Mouse (Mus musculus): ENCODE data around the gene Pla2g6.

Gene Pla2g6

GRCm38 (mm10) chr15:79280850-79281249, 47.3 kb downstream of the Pla2g6 start:
- in situ Hi-C loops (cut with MboI, MseI) = no loop called here

- in situ Hi-C loops (cut with MboI, MseI) = no loop called here
Observed at GRCm38 (mm10) chr15:79280209-79280608, 48.0 kb downstream of the Pla2g6 start.

- in situ Hi-C loops (cut with MboI, MseI) = loop anchor here in 1 of 2 experiments (5.0 kb wide), 1 partner anchor 45 kb away; no protein-coding TSS in a partner anchor
Observed at GRCm38 (mm10) chr15:79277728-79278127, 50.5 kb downstream of the Pla2g6 start.

- in situ Hi-C loops (cut with MboI, MseI) = no loop called here
Observed at GRCm38 (mm10) chr15:79273020-79273419, 55.2 kb downstream of the Pla2g6 start.

- in situ Hi-C loops (cut with MboI, MseI) = no loop called here
Observed at GRCm38 (mm10) chr15:79271124-79271746, 57.0 kb downstream of the Pla2g6 start.

- in situ Hi-C loops (cut with MboI, MseI) = no loop called here
Observed at GRCm38 (mm10) chr15:79270317-79271123, 57.7 kb downstream of the Pla2g6 start.

GRCm38 (mm10) chr15:79268521-79268920, 59.7 kb downstream of the Pla2g6 start:
- in situ Hi-C loops (cut with MboI, MseI) = no loop called here

- in situ Hi-C loops (cut with MboI, MseI) = no loop called here
Observed at GRCm38 (mm10) chr15:79265384-79265783, 62.8 kb downstream of the Pla2g6 start.

GRCm38 (mm10) chr15:79263726-79264125, 64.5 kb downstream of the Pla2g6 start:
- in situ Hi-C loops (cut with MboI, MseI) = no loop called here

- in situ Hi-C loops (cut with MboI, MseI) = no loop called here
Observed at GRCm38 (mm10) chr15:79262786-79263309, 65.3 kb downstream of the Pla2g6 start.

- in situ Hi-C loops (cut with MboI, MseI) = no loop called here
Observed at GRCm38 (mm10) chr15:79262375-79262774, 65.8 kb downstream of the Pla2g6 start.

- in situ Hi-C loops (cut with MboI, MseI) = no loop called here
Observed at GRCm38 (mm10) chr15:79261757-79262156, 66.4 kb downstream of the Pla2g6 start.

GRCm38 (mm10) chr15:79261095-79261725, 67.0 kb downstream of the Pla2g6 start:
- in situ Hi-C loops (cut with MboI, MseI) = no loop called here

- in situ Hi-C loops (cut with MboI, MseI) = no loop called here
Observed at GRCm38 (mm10) chr15:79258521-79258920, 69.7 kb downstream of the Pla2g6 start.

GRCm38 (mm10) chr15:79254661-79255060, 73.5 kb downstream of the Pla2g6 start, which contains the start of gene Slc16a8:
Gene Slc16a8, minus strand, starts transcription at chr15:79254761.
- in situ Hi-C loops (cut with MboI, MseI) = no loop called here

GRCm38 (mm10) chr15:79252580-79252979, 75.6 kb downstream of the Pla2g6 start:
- in situ Hi-C loops (cut with MboI, MseI) = no loop called here

GRCm38 (mm10) chr15:79251781-79252491, 76.3 kb downstream of the Pla2g6 start:
- in situ Hi-C loops (cut with MboI, MseI) = no loop called here

- in situ Hi-C loops (cut with MboI, MseI) = no loop called here
Observed at GRCm38 (mm10) chr15:79251168-79251567, 77.0 kb downstream of the Pla2g6 start.

GRCm38 (mm10) chr15:79250236-79250635, 78.0 kb downstream of the Pla2g6 start:
- in situ Hi-C loops (cut with MboI, MseI) = no loop called here

- in situ Hi-C loops (cut with MboI, MseI) = loop anchor here in 1 of 2 experiments (10.0 kb wide), 1 partner anchor 229 kb away; no protein-coding TSS in a partner anchor
Observed at GRCm38 (mm10) chr15:79245321-79245720, 82.9 kb downstream of the Pla2g6 start.

All from T-helper 17 cell (primary cell).